Mouse (Mus musculus) midbrain, embryonic 15.5 days (tissue): ENCODE measurements around the gene Vmn2r29. TPM values are rescaled to one million over a fixed set of nuclear protein-coding genes. Genes with fewer than 3 reads are reported as not detected.
"Not testable (repeated sequence)": the region's sequence is repeated elsewhere in the genome, so short reads cannot be mapped to it uniquely, and the experiment has no call there.

ENCODE experiments used
- ATAC-seq: fragments of 200-750 bp; cut with Nextera tagmentation; replicated peaks from 2 replicates; pipeline ENCODE4 v1.8.0; 2017; ENCODE audit warnings: moderate TSS enrichment
- H3K27ac ChIP-seq: fragments of 300-500 bp; sonication (generic); 2 replicates; pipeline ENCODE4 v1.5.1; 2015; ENCODE audit warnings: mild to moderate bottlenecking, inconsistent platforms
- H3K27me3 ChIP-seq: fragments of 300-500 bp; sonication (generic); replicated peaks from 2 replicates; pipeline ENCODE4 v1.6.1; 2015; ENCODE audit warnings: inconsistent platforms
- H3K36me3 ChIP-seq: fragments of 300-500 bp; sonication (generic); replicated peaks from 2 replicates; pipeline ENCODE4 v1.6.1; 2015; ENCODE audit warnings: inconsistent platforms
- H3K4me1 ChIP-seq: fragments of 300-500 bp; sonication (generic); 2 replicates; pipeline ENCODE4 v1.6.1; 2015; ENCODE audit warnings: inconsistent platforms
- H3K4me2 ChIP-seq: fragments of 300-500 bp; sonication (generic); 2 replicates; pipeline ENCODE4 v1.6.1; 2015; ENCODE audit warnings: inconsistent platforms, mild to moderate bottlenecking, moderate library complexity
- H3K4me3 ChIP-seq: fragments of 300-500 bp; sonication (generic); 2 replicates; pipeline ENCODE4 v1.5.1; 2015; ENCODE audit warnings: mild to moderate bottlenecking, inconsistent platforms
- H3K9ac ChIP-seq: fragments of 300-500 bp; sonication (generic); 2 replicates; pipeline ENCODE4 v1.6.1; 2015; ENCODE audit warnings: mild to moderate bottlenecking, inconsistent platforms
- H3K9me3 ChIP-seq: fragments of 300-500 bp; sonication (generic); 2 replicates; pipeline ENCODE4 v1.6.1; 2016; ENCODE audit warnings: inconsistent platforms
- WGBS: fragments of 180-500 bp; shearing (Covaris S2); methylation state at CpG from one replicate; pipeline ENCODE4 v1.1.7; 2015; ENCODE audit warnings: mixed read lengths; 5-methylcytosine and 5-hydroxymethylcytosine counted together
- polyA plus RNA-seq: library from polyadenylated mRNA; unstranded; fragments of >200 nt; fragmentation: Nextera tagmentation; extraction: Ambion mirVana; gene quantifications from 2 replicates; pipeline ENCODE4 v1.2.1, GENCODE M21; 2015

Gene Vmn2r29
- polyA plus RNA-seq: 0.67 and 1.6 TPM in 2 replicates

DNA sequence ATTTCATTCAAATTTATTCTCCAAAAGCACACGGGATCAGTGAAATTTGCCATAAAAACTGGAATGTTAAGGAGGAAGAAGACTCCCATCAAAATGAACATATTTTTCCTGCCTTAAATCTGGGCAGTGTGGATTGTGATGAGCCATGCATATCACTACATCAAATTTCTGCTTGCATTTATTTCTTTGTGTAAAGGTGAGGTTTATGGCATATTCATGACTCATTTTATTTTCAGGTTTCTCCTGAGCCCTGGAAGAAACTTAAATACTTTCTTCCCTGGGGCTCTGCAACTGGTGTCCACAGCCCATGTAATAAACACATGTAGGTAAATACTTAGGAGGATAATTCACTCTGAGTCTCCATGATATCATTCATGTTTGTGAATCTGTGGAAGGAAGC is at the start of gene Vmn2r29:
TSS of gene Vmn2r29 (minus strand) at position 101 of the 400 bp plus-strand sequence.
- WGBS: no CpG with 5 or more reads among the region's 1 CpGs

DNA sequence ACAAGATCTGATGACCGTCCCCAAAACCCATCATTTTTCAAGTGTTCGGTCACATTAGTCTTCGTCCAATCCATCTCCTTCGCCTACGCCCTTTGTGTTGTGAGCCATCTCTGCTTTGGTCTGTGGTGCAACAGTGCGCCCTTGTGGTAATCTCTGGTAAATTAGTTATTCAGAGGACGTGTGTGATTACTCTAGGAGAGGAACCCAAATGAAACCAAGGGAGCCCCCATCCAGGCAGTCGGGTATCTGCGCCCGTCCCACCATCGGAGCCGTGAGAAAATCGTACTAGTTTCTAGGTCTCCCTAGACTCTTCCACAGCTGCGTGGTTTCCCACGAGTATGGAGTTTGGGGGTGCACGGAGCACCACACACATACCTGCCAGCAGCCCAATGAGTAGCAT is 48.5 kb upstream of the Vmn2r29 start:
- Histone ChIP-seq H3K4me2 (no peak overlapping the region), H3K27ac (no peak overlapping the region), H3K27me3 (no peaks in the 10 kb centered on the region), H3K9ac (no peak overlapping the region), H3K9me3 (no peaks in the 10 kb centered on the region), H3K4me1 (peaks cover 8% of the 10 kb centered on the region), H3K36me3 (peaks cover 33% of the 10 kb centered on the region), H3K4me3 (no peak overlapping the region)
- 74% methylated on average over 16 of the region's 16 CpGs for WGBS
- no peak for ATAC-seq

More for the DNA sequence above, at the start of gene Vmn2r29:
- H3K36me3 ChIP-seq, H3K4me2 ChIP-seq, H3K9ac ChIP-seq, H3K4me3 ChIP-seq, H3K27ac ChIP-seq, H3K9me3 ChIP-seq, ATAC-seq, H3K27me3 ChIP-seq, H3K4me1 ChIP-seq: not testable (repeated sequence)

DNA sequence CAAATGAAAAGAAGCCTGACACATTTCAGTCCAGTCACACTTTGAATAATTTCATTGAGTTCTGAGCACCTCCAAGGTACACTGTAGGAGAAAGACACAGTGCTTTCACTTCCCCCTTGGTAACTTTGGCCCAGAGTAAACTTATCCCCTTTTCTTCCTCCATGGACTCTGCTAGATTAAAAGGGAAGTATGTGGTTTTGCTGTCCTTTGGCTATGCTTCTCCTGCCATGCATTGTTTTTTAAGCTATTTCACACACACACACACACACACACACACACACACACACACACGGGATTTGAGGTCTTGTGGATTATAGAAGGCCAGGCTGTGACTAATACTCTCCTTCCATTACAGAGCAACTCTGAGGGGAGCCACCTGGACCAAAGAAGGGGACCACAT is 34.3 kb upstream of the Vmn2r29 start:
- H3K4me1 ChIP-seq: no peaks in the 10 kb centered on the region
- no peak overlapping the region for H3K27ac ChIP-seq
- no peak overlapping the region for H3K4me2 ChIP-seq
- no peak for ATAC-seq
- H3K4me3 ChIP-seq: no peak overlapping the region
- no peak overlapping the region for H3K9ac ChIP-seq
- 65% methylated on average over 1 of the region's 1 CpGs for WGBS
- peaks cover 3% of the 10 kb centered on the region; the same call in 1 of the 2 replicates for H3K9me3 ChIP-seq
- H3K36me3 ChIP-seq: peaks cover 25% of the 10 kb centered on the region
- no peaks in the 10 kb centered on the region for H3K27me3 ChIP-seq

DNA sequence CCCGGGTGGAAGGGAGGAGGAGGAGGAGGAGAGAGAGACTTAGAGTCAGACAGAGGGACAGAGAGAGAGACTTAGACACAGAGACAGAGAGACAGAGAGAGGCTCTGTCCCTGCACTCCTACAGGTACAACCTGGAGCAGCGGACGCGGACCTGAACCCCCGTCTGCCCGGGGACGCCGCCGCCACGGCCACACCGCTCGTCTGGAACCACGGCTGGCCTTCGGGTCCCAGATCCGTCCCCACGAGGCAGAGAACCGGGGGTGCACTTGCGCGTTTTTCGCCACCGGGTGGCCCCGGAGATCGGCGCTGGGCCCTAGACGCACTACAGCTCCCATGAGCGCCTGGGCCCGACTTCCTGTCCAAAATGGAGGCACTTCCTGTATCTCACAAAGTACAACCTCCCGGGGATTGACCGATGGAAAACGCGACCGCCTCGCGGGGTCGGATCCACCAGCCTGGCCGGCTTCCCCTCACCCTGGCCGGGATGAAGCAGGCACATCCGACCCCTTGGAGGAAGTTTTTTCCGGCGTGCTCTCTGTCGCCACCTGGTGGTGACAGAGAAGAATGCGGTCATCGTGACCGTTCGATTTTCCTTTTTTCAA is 30.9 kb upstream of the Vmn2r29 start, which contains the start of gene Gm45844:
TSS of gene Gm45844 (minus strand) at position 324 of the 602 bp plus-strand sequence.
- Histone ChIP-seq H3K36me3 (peaks cover 11% of the 10 kb centered on the region), H3K4me2 (peak within 1 kb of the TSS; percentile 26), H3K4me3 (peak within 1 kb of the TSS; percentile 32), H3K9ac (peak within 1 kb of the TSS; percentile 1), H3K27ac (peak within 1 kb of the TSS; percentile 52)
- WGBS: 43% methylated on average over 45 of the region's 45 CpGs
- not testable (repeated sequence) for H3K27me3 ChIP-seq, H3K9me3 ChIP-seq, H3K4me1 ChIP-seq
- ATAC-seq: peak; percentile 99

DNA sequence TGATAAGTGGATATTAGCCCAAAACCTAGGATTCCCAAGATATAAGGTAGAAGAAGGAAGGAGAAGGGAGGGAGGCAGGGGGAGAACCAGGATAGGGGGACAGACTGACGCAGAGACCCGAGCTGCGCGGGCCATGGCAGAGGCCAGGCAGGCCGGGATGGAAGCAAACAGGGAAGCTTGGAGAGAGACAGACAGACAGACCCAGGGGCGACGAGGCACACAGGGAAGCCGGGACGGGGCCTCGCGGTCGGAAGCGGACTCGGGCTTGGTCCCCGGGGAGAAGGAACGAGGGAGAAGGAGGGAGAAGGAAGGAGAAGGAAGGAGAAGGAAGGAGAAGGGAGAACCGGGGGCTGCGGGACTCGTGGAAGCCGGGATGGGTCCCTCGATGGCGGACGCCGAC is 30.4 kb upstream of the Vmn2r29 start:
- Histone ChIP-seq H3K4me2 (peak overlapping the region; percentile 26), H3K9ac (peak overlapping the region; percentile 1), H3K27ac (peak overlapping the region; percentile 52), H3K4me3 (peak overlapping the region; percentile 32)
- not testable (repeated sequence) for H3K36me3 ChIP-seq, H3K4me1 ChIP-seq, H3K9me3 ChIP-seq, H3K27me3 ChIP-seq
- peak; percentile 77 for ATAC-seq
- 40% methylated on average over 24 of the region's 24 CpGs for WGBS

DNA sequence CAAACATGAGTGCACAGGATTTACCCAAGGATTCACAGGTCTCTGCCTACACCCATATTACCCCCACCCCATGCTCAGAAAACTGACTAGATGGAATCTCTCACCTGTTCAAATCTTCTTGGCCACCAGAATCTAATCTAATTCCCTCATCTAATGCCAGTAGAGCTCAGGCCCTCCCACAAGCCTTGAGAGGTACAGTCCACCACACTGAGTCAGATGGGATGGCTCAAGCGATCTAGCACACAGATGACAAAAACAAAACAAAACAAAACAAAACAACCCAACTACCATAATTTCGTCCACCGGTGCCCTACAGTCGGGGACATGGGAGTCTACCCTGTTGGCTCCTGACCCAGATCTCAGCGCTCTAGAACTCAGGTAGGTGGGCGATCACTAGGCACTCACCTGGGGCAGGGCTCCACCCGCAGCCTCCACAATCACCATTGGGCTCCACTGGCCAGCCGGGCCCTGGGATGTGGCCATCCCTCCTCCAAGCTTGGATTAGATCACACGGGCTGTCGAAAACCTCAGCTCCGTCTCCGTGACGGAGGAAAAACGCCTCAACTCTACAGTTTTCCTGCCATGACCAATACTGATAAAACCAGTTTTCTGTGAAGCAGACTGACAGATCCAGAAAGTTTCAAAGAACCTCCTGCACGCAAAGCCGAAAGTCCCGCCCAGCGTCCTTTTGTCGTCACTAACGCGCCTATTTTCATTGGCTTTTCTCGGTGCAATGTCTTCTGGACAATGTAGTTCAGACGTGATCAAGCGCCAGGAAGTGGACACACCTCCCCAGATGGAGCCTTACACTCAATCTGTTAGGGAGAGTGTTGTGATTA is 37.6 kb downstream of the Vmn2r29 start, which contains the start of gene Zfp772:
TSS of gene Zfp772 (minus strand) at position 686 of the 839 bp plus-strand sequence.
- Histone ChIP-seq H3K36me3 (0 out of 2 replicates have a peak, but pooled peaks cover 13% of the 10 kb centered on the region), H3K9ac (peak within 1 kb of the TSS; percentile 38), H3K4me3 (peak within 1 kb of the TSS; percentile 50), H3K4me2 (peak within 1 kb of the TSS; percentile 69)
- H3K9me3 ChIP-seq, H3K27ac ChIP-seq, H3K27me3 ChIP-seq, H3K4me1 ChIP-seq: not testable (repeated sequence)
- 1% methylated on average over 24 of the region's 24 CpGs for WGBS
- peak; percentile 73 for ATAC-seq

DNA sequence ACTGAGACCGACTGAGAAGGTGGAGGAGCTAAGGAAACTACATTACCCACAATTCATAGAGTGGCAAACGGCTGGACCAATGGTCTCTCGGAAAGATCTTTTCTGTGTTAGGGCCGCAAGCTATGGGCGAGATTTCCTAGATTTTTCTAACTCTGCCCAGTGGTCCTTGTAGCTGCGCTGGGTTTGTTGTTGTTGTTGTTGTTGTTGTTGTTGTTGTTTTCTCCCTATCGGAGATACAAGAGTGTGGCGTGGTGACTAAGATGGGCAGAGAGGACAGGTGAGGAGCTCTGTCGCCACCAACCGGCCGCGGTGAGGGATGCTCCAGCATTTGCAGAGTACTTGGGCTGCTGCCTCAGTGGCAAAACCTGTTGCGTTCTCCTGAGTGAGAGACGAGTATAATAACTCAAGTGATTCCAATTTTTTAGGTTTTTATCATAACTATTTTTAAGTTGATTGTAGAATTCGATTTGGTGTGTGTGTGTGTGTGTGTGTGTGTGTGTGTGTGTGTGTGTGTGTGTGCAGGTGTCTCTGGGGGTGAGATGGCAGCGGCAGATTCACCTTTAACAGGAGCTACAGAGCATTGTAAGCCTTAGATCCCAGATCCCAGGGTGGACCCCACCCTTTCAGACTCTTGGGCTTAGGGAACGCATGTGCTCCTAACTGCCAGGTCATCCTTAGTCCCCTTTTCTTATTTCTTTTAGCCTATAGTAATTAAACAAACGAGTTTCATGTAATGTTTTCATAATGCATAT is 58.8 kb downstream of the Vmn2r29 start:
- H3K4me3 ChIP-seq: peak overlapping the region; percentile 52
- H3K4me1 ChIP-seq: no peaks in the 10 kb centered on the region
- H3K27ac ChIP-seq: no peak overlapping the region
- no peaks in the 10 kb centered on the region for H3K27me3 ChIP-seq
- peak overlapping the region; percentile 44 for H3K4me2 ChIP-seq
- H3K9ac ChIP-seq: peak overlapping the region; percentile 29; the same call in 1 of the 2 replicates
- ATAC-seq: peak; percentile 97
- WGBS: 11% methylated on average over 18 of the region's 18 CpGs
- H3K36me3 ChIP-seq: no peaks in the 10 kb centered on the region
- H3K9me3 ChIP-seq: no peaks in the 10 kb centered on the region

DNA sequence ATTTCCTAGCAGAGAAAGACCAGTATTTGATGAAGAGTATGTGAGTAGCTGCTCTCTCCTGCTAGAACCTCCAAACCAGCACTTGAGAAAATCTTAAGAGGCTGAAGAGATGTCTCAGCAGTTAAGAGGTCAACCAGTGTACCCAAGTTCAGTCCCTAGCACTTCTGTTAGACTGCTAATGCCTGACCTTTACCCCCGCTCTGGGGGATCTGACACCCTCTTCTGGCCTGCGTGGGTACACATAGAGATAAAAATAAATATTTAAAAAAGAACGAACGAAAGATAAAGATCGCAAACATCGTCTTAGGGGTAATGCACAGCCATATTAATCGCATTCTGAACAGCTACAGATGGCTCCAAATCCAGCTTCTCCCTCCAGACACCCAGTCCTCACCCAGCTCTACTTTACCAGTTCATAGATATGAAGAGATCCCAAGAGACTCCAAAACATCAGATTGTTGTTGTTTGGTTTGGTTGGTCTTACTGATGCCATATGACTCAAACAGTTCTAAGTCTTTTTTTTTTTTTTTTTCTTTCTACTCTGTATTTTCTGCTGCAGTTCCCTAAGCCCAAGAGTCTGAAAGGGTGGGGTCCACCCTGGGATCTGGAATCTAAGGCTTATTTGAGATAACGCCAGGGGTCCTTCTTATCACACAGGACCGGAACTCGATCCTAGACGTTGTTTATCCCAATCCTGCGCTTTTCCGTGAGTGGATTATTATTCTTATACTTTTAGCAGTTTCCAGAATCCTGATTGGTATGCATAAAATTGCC is 59.5 kb downstream of the Vmn2r29 start:
- WGBS: 39% methylated on average over 13 of the region's 13 CpGs
- Histone ChIP-seq H3K9me3 (no peaks in the 10 kb centered on the region), H3K4me3 (peak overlapping the region; percentile 52), H3K27ac (no peak overlapping the region), H3K4me1 (no peaks in the 10 kb centered on the region), H3K4me2 (peak overlapping the region; percentile 44), H3K36me3 (peaks cover 7% of the 10 kb centered on the region), H3K27me3 (no peaks in the 10 kb centered on the region), H3K9ac (peak overlapping the region; percentile 29; the same call in 1 of the 2 replicates)
- ATAC-seq: peak; percentile 85

DNA sequence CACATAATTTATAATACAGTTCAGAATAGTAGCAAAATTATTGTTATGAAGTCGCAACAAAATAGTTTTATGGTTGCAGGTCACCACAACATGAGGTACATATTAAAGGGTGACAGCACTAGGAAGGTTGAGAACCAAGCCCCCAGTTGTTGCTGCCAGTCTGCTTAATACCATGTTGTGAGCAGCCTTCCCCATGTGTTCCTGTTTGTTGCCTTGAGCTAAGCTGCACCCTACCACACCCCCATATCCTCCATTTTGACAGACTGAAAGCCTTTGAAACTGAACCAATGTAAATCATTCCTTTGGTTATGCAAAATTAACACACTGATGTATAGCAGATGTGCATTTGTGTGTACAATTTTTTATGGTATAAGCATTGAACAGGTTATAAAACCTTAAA is 61.2 kb downstream of the Vmn2r29 start:
- Histone ChIP-seq H3K27ac (no peak overlapping the region), H3K4me1 (no peaks in the 10 kb centered on the region), H3K9me3 (no peaks in the 10 kb centered on the region), H3K9ac (no peak overlapping the region), H3K4me2 (no peak overlapping the region), H3K27me3 (no peaks in the 10 kb centered on the region), H3K36me3 (peaks cover 23% of the 10 kb centered on the region), H3K4me3 (no peak overlapping the region)
- ATAC-seq: no peak
- WGBS: 93% methylated on average over 1 of the region's 1 CpGs
